Mouse (Mus musculus): ENCODE measurements around the gene Uqcc3.

DNA sequence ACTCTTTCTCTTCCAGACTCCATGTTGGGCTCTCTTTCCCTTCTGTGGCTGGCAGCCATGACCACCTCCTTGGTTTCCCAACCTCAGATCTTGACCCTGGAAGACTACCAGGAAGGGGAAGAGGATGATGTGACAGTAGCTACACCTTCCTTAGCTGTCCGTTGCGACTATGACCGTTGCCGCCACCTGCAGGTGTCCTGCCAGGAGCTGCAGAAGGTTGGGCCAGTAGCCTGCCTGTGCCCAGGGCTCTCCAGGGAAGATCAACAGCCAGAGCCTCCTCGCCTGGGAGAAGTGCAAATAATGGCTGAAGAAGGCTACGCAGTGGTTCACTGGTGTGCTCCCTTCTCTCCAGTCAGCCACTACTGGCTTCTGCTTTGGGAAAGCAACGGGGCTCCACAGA is 29.1 kb downstream of the Uqcc3 start:
- TF ChIP-seq CTCF (IDR thresholded peaks at IDR 0.05; ENCODE audit: low read depth) (no peak), EP300 (IDR thresholded peaks at IDR 0.05; ENCODE audit: low read depth) (no peak)

Measured in heart, postnatal 0 days (tissue).